Mouse (Mus musculus) liver, postnatal 0 days (tissue): ENCODE measurements at regions not wholly inside any gene's neighbourhood (a gene's known extent, or its start where the extent isn't known, plus 50 kb on each side); places are given as distances from the start of the nearest gene placed in this dataset.

Experiments used
- CTCF ChIP-seq: sonication (generic); IDR thresholded peaks from 2 replicates; pipeline ENCODE4 v1.5.1; 2016; ENCODE audit warnings: antibody characterized with exemption, low read depth
- EP300 ChIP-seq: IDR thresholded peaks from 2 replicates; pipeline ENCODE4 v1.6.1; 2016; ENCODE audit warnings: antibody characterized with exemption, low read depth, mild to moderate bottlenecking

GRCm38 (mm10) chr8:18005660-18006059 lies 972.4 kb downstream of the Defb40 start:
- no peak for TF ChIP-seq CTCF
- no peak for TF ChIP-seq EP300
